Comparison of ENCODE assay signal across 13 mouse cellular contexts in the genomic region with DNA sequence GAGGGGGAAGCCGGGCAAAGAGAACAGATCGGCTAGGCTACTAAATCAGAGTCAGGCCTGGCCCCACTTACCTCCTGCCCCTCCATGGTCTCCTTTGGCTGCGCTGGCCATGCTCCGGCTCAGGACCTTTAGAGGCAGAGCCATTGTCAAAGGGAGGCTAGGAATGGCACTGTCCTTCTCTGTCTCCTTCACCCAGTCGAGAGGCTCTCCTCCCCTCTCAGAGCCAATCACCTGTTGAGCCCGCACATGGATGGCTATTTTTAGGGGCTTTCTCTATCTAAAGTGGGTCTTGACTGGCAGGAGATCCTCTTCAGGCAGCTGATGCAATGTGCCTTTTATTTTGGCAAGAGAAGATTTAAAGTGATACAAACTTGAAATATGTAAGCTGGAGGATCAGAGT. TPM values are rescaled to one million over a fixed set of nuclear protein-coding genes. Genes with fewer than 3 reads are reported as not detected.
DNase-seq lines count a peak whose midpoint lies in the region; ATAC-seq and TF ChIP-seq lines count a peak whose summit lies in the region.
"Had no signal": no experiment of that assay in that cellular context is flagged by ENCODE, and none has a peak within 500 bp of the region (broad histone marks: within the 10 kb centered on the region; RNA-seq: fewer than 3 reads in every experiment).

Gene Cox6a2 (minus strand): TSS at position 236 of the 400 bp plus-strand sequence.

- H3K27me3 ChIP-seq in thymus, adult 2 months (ENCODE audit: control insufficient read depth, insufficient read depth, low read length), result no peaks in the 10 kb centered on the region
- H3K27me3 ChIP-seq in heart, postnatal 0 days (ENCODE audit: control insufficient read depth, insufficient read depth, low read length), result no peaks in the 10 kb centered on the region
- no peaks in the 10 kb centered on the region for H3K27me3 ChIP-seq in midbrain, postnatal 0 days (ENCODE audit: insufficient read depth, low read length)
- no peaks in the 10 kb centered on the region for H3K27me3 ChIP-seq in forebrain, embryonic 16.5 days (replicated peaks; ENCODE audit: control insufficient read depth, insufficient read depth, low read length)
- H3K27me3 ChIP-seq: neural tube, embryonic 12.5 days had no signal

- TF ChIP-seq POLR2A in thymus, adult 2 months (IDR thresholded peaks at IDR 0.05; ENCODE audit: control insufficient read depth, extremely low read depth, insufficient read depth, low read length, poor library complexity), result no peak

- H3K4me2 ChIP-seq in heart, postnatal 0 days (ENCODE audit: low read depth, low read length), result peak within 1 kb of the TSS; percentile 65
- H3K4me2 ChIP-seq in midbrain, postnatal 0 days (ENCODE audit: low read depth, low read length, poor library complexity, severe bottlenecking), result no peak within 1 kb of the TSS
- H3K4me2 ChIP-seq in forebrain, embryonic 16.5 days (ENCODE audit: low read length), result no peak within 1 kb of the TSS
- H3K4me2 ChIP-seq: neural tube, embryonic 12.5 days had no signal

- no peak within 1 kb of the TSS for H3K4me3 ChIP-seq in thymus, adult 2 months (ENCODE audit: control insufficient read depth, insufficient read depth, low read length)
- peak within 1 kb of the TSS; percentile 61 for H3K4me3 ChIP-seq in heart, postnatal 0 days (ENCODE audit: low read depth, low read length)
- no peak within 1 kb of the TSS for H3K4me3 ChIP-seq in midbrain, postnatal 0 days (ENCODE audit: low read depth, low read length)
- H3K4me3 ChIP-seq in forebrain, embryonic 16.5 days (replicated peaks; ENCODE audit: low read length), result no peak within 1 kb of the TSS
- H3K4me3 ChIP-seq: midbrain, embryonic 10.5 days; neural tube, embryonic 12.5 days had no signal

- 82% methylated on average over 6 of the region's 6 CpGs for WGBS in thymus, adult 2 months
- 26% methylated on average over 6 of the region's 6 CpGs for WGBS in heart, postnatal 0 days
- WGBS in midbrain, postnatal 0 days, result 83% methylated on average over 6 of the region's 6 CpGs
- WGBS in forebrain, embryonic 16.5 days, result 78% methylated on average over 6 of the region's 6 CpGs

- ATAC-seq in heart, postnatal 0 days (ENCODE audit: insufficient read depth, low read depth), result peak; percentile 93
- ATAC-seq in midbrain, postnatal 0 days (ENCODE audit: low FRiP score), result no peak
- ATAC-seq in forebrain, embryonic 16.5 days, result no peak

- H3K27ac ChIP-seq in thymus, adult 2 months (ENCODE audit: control insufficient read depth, insufficient read depth, low read length), result no peak within 1 kb of the TSS
- H3K27ac ChIP-seq in heart, postnatal 0 days (ENCODE audit: low read depth), result peak within 1 kb of the TSS; percentile 99
- no peak within 1 kb of the TSS for H3K27ac ChIP-seq in midbrain, postnatal 0 days (ENCODE audit: low read depth, low read length)
- no peak within 1 kb of the TSS for H3K27ac ChIP-seq in forebrain, embryonic 16.5 days (ENCODE audit: low read length)
- H3K27ac ChIP-seq: midbrain, embryonic 10.5 days; neural tube, embryonic 12.5 days had no signal

- H3K9me3 ChIP-seq in heart, postnatal 0 days (replicated peaks; ENCODE audit: control insufficient read depth, low read length), result no peaks in the 10 kb centered on the region
- no peaks in the 10 kb centered on the region for H3K9me3 ChIP-seq in midbrain, postnatal 0 days (ENCODE audit: low read length)
- H3K9me3 ChIP-seq in forebrain, embryonic 16.5 days (ENCODE audit: control insufficient read depth, low read length), result no peaks in the 10 kb centered on the region
- H3K9me3 ChIP-seq: G1E; midbrain, embryonic 10.5 days; neural tube, embryonic 12.5 days had no signal

- peaks cover 8% of the 10 kb centered on the region; the same call in 1 of the 2 replicates for H3K4me1 ChIP-seq in thymus, adult 2 months (replicated peaks; ENCODE audit: control insufficient read depth, insufficient read depth, low read length)
- 0 out of 2 replicates have a peak, but pooled peaks cover 4% of the 10 kb centered on the region for H3K4me1 ChIP-seq in heart, postnatal 0 days (ENCODE audit: control insufficient read depth, insufficient read depth)
- no peaks in the 10 kb centered on the region for H3K4me1 ChIP-seq in midbrain, postnatal 0 days (ENCODE audit: insufficient read depth, low read length)
- no peaks in the 10 kb centered on the region for H3K4me1 ChIP-seq in forebrain, embryonic 16.5 days (replicated peaks; ENCODE audit: control insufficient read depth, insufficient read depth, low read length)
- H3K4me1 ChIP-seq: midbrain, embryonic 10.5 days; neural tube, embryonic 12.5 days had no signal

- DNase-seq in thymus, adult 2 months, result no peak
- no peak for DNase-seq in thymus, postnatal 4 days
- DNase-seq in gastrocnemius, postnatal 25 days, result peak; percentile 57
- DNase-seq in heart, postnatal 0 days (ENCODE audit: low spot score), result peak; percentile 95
- DNase-seq in cerebellum, adult 8-10 months, result no peak
- DNase-seq in midbrain, postnatal 0 days (ENCODE audit: low spot score), result no peak
- DNase-seq: adrenal gland, adult 2 months; right cerebral cortex, postnatal 14 days; thymus, postnatal 25 days had no signal

- TF ChIP-seq EP300 in heart, postnatal 0 days (IDR thresholded peaks at IDR 0.05; ENCODE audit: low read depth), result peak; percentile 76; the same call in 1 of the 2 replicates

- H3K9ac ChIP-seq in heart, postnatal 0 days (replicated peaks; ENCODE audit: low read depth, low read length), result peak within 1 kb of the TSS; percentile 77
- H3K9ac ChIP-seq in midbrain, postnatal 0 days (replicated peaks; ENCODE audit: low read length, poor library complexity, severe bottlenecking), result no peak within 1 kb of the TSS
- H3K9ac ChIP-seq in forebrain, embryonic 16.5 days (replicated peaks; ENCODE audit: low read depth, low read length), result no peak within 1 kb of the TSS
- H3K9ac ChIP-seq: neural tube, embryonic 12.5 days had no signal

- no peaks in the 10 kb centered on the region for H3K36me3 ChIP-seq in thymus, adult 2 months (ENCODE audit: control insufficient read depth, insufficient read depth, low read length)
- peaks cover 5% of the 10 kb centered on the region; the same call in 1 of the 2 replicates for H3K36me3 ChIP-seq in heart, postnatal 0 days (replicated peaks; ENCODE audit: control insufficient read depth, insufficient read depth, low read length)
- no peaks in the 10 kb centered on the region for H3K36me3 ChIP-seq in midbrain, postnatal 0 days (ENCODE audit: insufficient read depth, low read length)
- no peaks in the 10 kb centered on the region for H3K36me3 ChIP-seq in forebrain, embryonic 16.5 days (ENCODE audit: control insufficient read depth, insufficient read depth)
- H3K36me3 ChIP-seq: G1E; midbrain, embryonic 10.5 days; neural tube, embryonic 12.5 days had no signal

- no peak for TF ChIP-seq CTCF in thymus, adult 2 months (IDR thresholded peaks at IDR 0.05; ENCODE audit: borderline replicate concordance, control insufficient read depth, extremely low read depth, insufficient read depth, low read length, poor library complexity)
- TF ChIP-seq CTCF in heart, postnatal 0 days (IDR thresholded peaks at IDR 0.05; ENCODE audit: low read depth), result no peak
- no peak for TF ChIP-seq CTCF in midbrain, postnatal 0 days (IDR thresholded peaks at IDR 0.05)

RNA-seq across cellular contexts. Expression of gene Cox6a2, which starts in this region (rescaled TPM):
- 28.8 and 414 TPM in 2 replicates for polyA plus RNA-seq in thymus, adult 2 months (2012; rRNA removed)
- total RNA-seq in gastrocnemius, postnatal 25 days (2021), result 1,000 to 10,000 TPM; 1,477 to 1,564 TPM
- total RNA-seq in heart, postnatal 0 days (2014; rRNA removed; ENCODE audit: low replicate concordance), result 1,202 and 1,223 TPM in 2 replicates
- 3,388 and 3,605 TPM in 2 replicates for polyA plus RNA-seq in heart, postnatal 0 days (2015; fragmentation: Nextera tagmentation; extraction: Ambion mirVana)
- not detected in 2 replicates for total RNA-seq in midbrain, postnatal 0 days (2014; rRNA removed)
- 3.3 and 3.8 TPM in 2 replicates for polyA plus RNA-seq in midbrain, postnatal 0 days (2015; fragmentation: Nextera tagmentation; extraction: Ambion mirVana)
- polyA plus RNA-seq in forebrain, embryonic 16.5 days (2015; fragmentation: Nextera tagmentation; extraction: Ambion mirVana), result 0.39 TPM in 1 of 2 replicates, not detected in the other
- polyA plus RNA-seq: midbrain, embryonic 10.5 days had no signal

Comparison
In these comparisons a context has a peak if more than half of its experiments do, and no peak if none do; other contexts are left out.
1. RNA of gene Cox6a2 (total RNA-seq): 1,477 to 1,564 TPM in gastrocnemius, postnatal 25 days and 1,202 to 1,223 TPM in heart, postnatal 0 days; not detected in midbrain, postnatal 0 days; every median in the first group is over 1,000 times any median in the second.
2. DNase-seq: peak in gastrocnemius, postnatal 25 days (single experiment) and heart, postnatal 0 days (single experiment); none in thymus, adult 2 months (single experiment), thymus, postnatal 4 days (single experiment), cerebellum, adult 8-10 months (single experiment) and midbrain, postnatal 0 days (single experiment).